Mouse (Mus musculus) hindbrain, embryonic 14.5 days (tissue): ENCODE results near the gene Kcnj10. TPM values are rescaled to one million over a fixed set of nuclear protein-coding genes. Genes with fewer than 3 reads are reported as not detected.

Experiments
- ATAC-seq: fragments of 200-750 bp; cut with Nextera tagmentation; 2 replicates; pipeline ENCODE4 v1.8.0; 2017; ENCODE audit warnings: moderate number of reproducible peaks, mild to moderate bottlenecking, moderate TSS enrichment, moderate library complexity; ENCODE audit not compliant: low FRiP score
- DNase-seq: peaks from one replicate; pipeline ENCODE4 v3.0.0-alpha.2; 2015; ENCODE audit warnings: low spot score
- H3K27ac ChIP-seq: fragments of 300-500 bp; sonication (generic); 2 replicates; pipeline ENCODE4 v1.5.1; 2014; ENCODE audit warnings: mild to moderate bottlenecking, moderate library complexity
- H3K27me3 ChIP-seq: fragments of 300-500 bp; sonication (generic); 2 replicates; pipeline ENCODE4 v1.6.1; 2014; ENCODE audit warnings: mild to moderate bottlenecking, low read length, mixed read lengths; ENCODE audit not compliant: control insufficient read depth, insufficient read depth
- H3K36me3 ChIP-seq: fragments of 300-500 bp; sonication (generic); replicated peaks from 2 replicates; pipeline ENCODE4 v1.6.1; 2014; ENCODE audit not compliant: control insufficient read depth, insufficient read depth
- H3K4me1 ChIP-seq: fragments of 300-500 bp; sonication (generic); replicated peaks from 2 replicates; pipeline ENCODE4 v1.6.1; 2014; ENCODE audit warnings: antibody characterized with exemption, low read length, mixed read lengths; ENCODE audit not compliant: control insufficient read depth, insufficient read depth
- H3K4me2 ChIP-seq: fragments of 300-500 bp; sonication (generic); replicated peaks from 2 replicates; pipeline ENCODE4 v1.6.1; 2014; ENCODE audit warnings: mild to moderate bottlenecking, moderate library complexity
- H3K4me3 ChIP-seq: fragments of 300-500 bp; sonication (generic); replicated peaks from 2 replicates; pipeline ENCODE4 v1.5.1; 2014; ENCODE audit warnings: mild to moderate bottlenecking, low read length
- H3K9ac ChIP-seq: fragments of 300-500 bp; sonication (generic); 2 replicates; pipeline ENCODE4 v1.6.1; 2014
- H3K9me3 ChIP-seq: fragments of 300-500 bp; sonication (generic); 2 replicates; pipeline ENCODE4 v1.6.1; 2016; ENCODE audit warnings: low read length; ENCODE audit not compliant: control insufficient read depth
- WGBS: fragments of 180-500 bp; shearing (Covaris S2); extraction: QIAGEN DNeasy Blood & Tissue Kit; methylation state at CpG from one replicate; pipeline ENCODE4 v1.1.7; 2014; 5-methylcytosine and 5-hydroxymethylcytosine counted together
- polyA plus RNA-seq: library from polyadenylated mRNA; unstranded; fragments of >200 nt; fragmentation: Nextera tagmentation; extraction: Ambion mirVana; gene quantifications from 2 replicates; pipeline ENCODE4 v1.2.1, GENCODE M21; 2014

Gene Kcnj10
- polyA plus RNA-seq, 1 experiment from 2014 or later = 2.8 TPM

DNA sequence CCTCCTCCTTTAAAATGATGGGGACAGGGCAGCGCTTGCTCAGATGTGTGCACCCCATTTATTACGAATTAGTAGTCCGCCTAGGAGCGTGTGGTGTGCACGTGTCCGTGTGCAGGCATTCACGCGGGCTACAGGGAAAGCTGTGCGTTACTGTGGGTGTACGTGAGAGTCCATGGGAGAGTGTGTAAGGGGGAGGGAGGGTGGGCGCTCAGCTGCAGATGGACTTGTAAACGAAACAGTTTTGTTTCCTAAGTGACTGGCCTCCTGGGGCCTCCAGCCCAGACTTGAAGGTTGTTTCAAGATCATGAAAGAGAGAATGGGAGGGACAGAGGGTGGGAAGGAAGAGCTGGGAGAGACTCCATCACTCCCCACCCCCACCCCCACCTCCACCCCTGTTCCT lies 39.8 kb upstream of the Kcnj10 start:
- Histone ChIP-seq H3K36me3 (no peaks in the 10 kb centered on the region), H3K4me1 (peaks cover 22% of the 10 kb centered on the region), H3K4me2 (no peak overlapping the region), H3K27ac (no peak overlapping the region; the same call in 1 of the 2 replicates), H3K4me3 (no peak overlapping the region), H3K9ac (no peak overlapping the region), H3K27me3 (no peaks in the 10 kb centered on the region; the same call in 1 of the 2 replicates), H3K9me3 (no peaks in the 10 kb centered on the region)
- WGBS = 24% methylated on average over 12 of the region's 12 CpGs
- no peak for DNase-seq
- peak; percentile 54; the same call in 1 of the 2 replicates for ATAC-seq

GRCm38 (mm10) chr1:172302311-172302710 lies 38.7 kb upstream of the Kcnj10 start:
- no peaks in the 10 kb centered on the region for H3K36me3 ChIP-seq
- WGBS = 56% methylated on average over 3 of the region's 3 CpGs
- no peak for ATAC-seq
- peaks cover 22% of the 10 kb centered on the region for H3K4me1 ChIP-seq
- H3K4me3 ChIP-seq = no peak overlapping the region
- no peaks in the 10 kb centered on the region; the same call in 1 of the 2 replicates for H3K27me3 ChIP-seq
- DNase-seq = no peak
- no peak overlapping the region for H3K27ac ChIP-seq
- no peak overlapping the region for H3K4me2 ChIP-seq
- no peak overlapping the region for H3K9ac ChIP-seq
- no peaks in the 10 kb centered on the region for H3K9me3 ChIP-seq

- Histone ChIP-seq H3K4me1 (peaks cover 21% of the 10 kb centered on the region), H3K9me3 (no peaks in the 10 kb centered on the region), H3K27ac (no peak overlapping the region), H3K36me3 (no peaks in the 10 kb centered on the region), H3K9ac (no peak overlapping the region), H3K4me3 (no peak overlapping the region), H3K27me3 (no peaks in the 10 kb centered on the region; the same call in 1 of the 2 replicates), H3K4me2 (no peak overlapping the region)
- DNase-seq (no peak), ATAC-seq (no peak)
- WGBS = 5% methylated on average over 6 of the region's 6 CpGs
These were observed 38.2 kb upstream of the Kcnj10 start for GRCm38 (mm10) chr1:172302851-172303250.

- H3K4me3 ChIP-seq = no peak overlapping the region
- DNase-seq (no peak), ATAC-seq (no peak)
- no peak overlapping the region for H3K4me2 ChIP-seq
- peaks cover 21% of the 10 kb centered on the region for H3K4me1 ChIP-seq
- 71% methylated on average over 6 of the region's 6 CpGs for WGBS
- no peak overlapping the region for H3K27ac ChIP-seq
- H3K9me3 ChIP-seq = no peaks in the 10 kb centered on the region
- H3K9ac ChIP-seq = no peak overlapping the region
- no peaks in the 10 kb centered on the region; the same call in 1 of the 2 replicates for H3K27me3 ChIP-seq
- H3K36me3 ChIP-seq = no peaks in the 10 kb centered on the region
These were observed 36.6 kb upstream of the Kcnj10 start for GRCm38 (mm10) chr1:172304443-172304842.

DNA sequence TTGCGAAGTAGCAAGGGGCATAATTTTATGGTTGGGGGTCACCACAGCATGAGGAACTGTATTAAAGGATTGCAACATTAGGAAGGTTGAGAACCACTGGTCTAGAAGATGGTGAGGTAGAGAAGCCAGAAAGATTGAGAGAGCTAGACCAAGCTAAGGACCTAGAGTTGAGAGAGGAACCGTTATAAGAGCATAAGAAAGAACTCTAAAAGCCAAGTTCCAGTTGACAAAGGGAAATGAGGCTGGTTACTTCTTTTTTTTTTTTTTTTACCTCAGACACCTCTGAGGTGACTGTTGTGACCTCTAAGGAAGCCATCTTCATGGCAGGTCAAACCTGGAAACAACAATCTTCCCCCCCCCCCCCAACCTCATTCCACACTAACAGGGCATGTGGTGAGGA lies 35.9 kb upstream of the Kcnj10 start:
- Histone ChIP-seq H3K9me3 (no peaks in the 10 kb centered on the region), H3K4me1 (peaks cover 25% of the 10 kb centered on the region), H3K9ac (no peak overlapping the region), H3K36me3 (no peaks in the 10 kb centered on the region), H3K27me3 (no peaks in the 10 kb centered on the region; the same call in 1 of the 2 replicates), H3K4me2 (no peak overlapping the region), H3K4me3 (no peak overlapping the region), H3K27ac (no peak overlapping the region)
- ATAC-seq (no peak), DNase-seq (no peak)
- 99% methylated on average over 2 of the region's 2 CpGs for WGBS

DNA sequence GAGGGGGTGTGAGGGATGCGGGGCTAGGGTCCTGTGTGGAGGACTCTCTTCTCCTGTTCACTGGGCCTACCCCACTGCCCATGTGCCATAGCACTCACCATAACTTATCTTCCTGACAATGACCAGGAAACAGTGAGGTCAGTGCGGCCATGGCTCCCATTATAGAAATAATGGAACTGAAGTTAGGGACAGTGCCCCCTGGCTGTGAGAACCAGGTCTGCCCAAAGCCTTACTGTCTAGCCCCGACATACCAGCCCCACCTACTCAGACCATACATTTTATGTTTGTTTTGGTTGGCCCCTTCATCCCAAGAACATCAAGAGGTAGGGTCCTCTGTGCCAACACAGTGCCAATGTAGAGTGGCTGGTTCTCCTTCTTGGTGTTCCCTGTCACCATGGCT lies 35.4 kb upstream of the Kcnj10 start:
- DNase-seq = no peak
- Histone ChIP-seq H3K9ac (no peak overlapping the region), H3K4me2 (no peak overlapping the region), H3K27me3 (no peaks in the 10 kb centered on the region), H3K9me3 (no peaks in the 10 kb centered on the region), H3K27ac (no peak overlapping the region), H3K4me3 (no peak overlapping the region), H3K4me1 (peaks cover 25% of the 10 kb centered on the region), H3K36me3 (no peaks in the 10 kb centered on the region)
- no peak for ATAC-seq
- 72% methylated on average over 3 of the region's 3 CpGs for WGBS

- DNase-seq = no peak
- WGBS = 80% methylated on average over 4 of the region's 4 CpGs
These were observed 34.8 kb upstream of the Kcnj10 start for GRCm38 (mm10) chr1:172306196-172306595.

GRCm38 (mm10) chr1:172306885-172307284 lies 34.1 kb upstream of the Kcnj10 start:
- H3K27ac ChIP-seq = no peak overlapping the region
- DNase-seq = no peak
- no peak overlapping the region for H3K4me2 ChIP-seq
- no peak overlapping the region for H3K4me3 ChIP-seq
- 80% methylated on average over 6 of the region's 6 CpGs for WGBS
- H3K27me3 ChIP-seq = no peaks in the 10 kb centered on the region
- H3K36me3 ChIP-seq = no peaks in the 10 kb centered on the region
- H3K9ac ChIP-seq = no peak overlapping the region
- peaks cover 25% of the 10 kb centered on the region; the same call in 1 of the 2 replicates for H3K4me1 ChIP-seq
- no peak for ATAC-seq
- no peaks in the 10 kb centered on the region for H3K9me3 ChIP-seq

More at GRCm38 (mm10) chr1:172306196-172306595, 34.8 kb upstream of the Kcnj10 start:
- Histone ChIP-seq H3K27ac (no peak overlapping the region), H3K36me3 (no peaks in the 10 kb centered on the region), H3K4me1 (peaks cover 24% of the 10 kb centered on the region), H3K9me3 (no peaks in the 10 kb centered on the region), H3K9ac (no peak overlapping the region), H3K27me3 (no peaks in the 10 kb centered on the region), H3K4me2 (no peak overlapping the region), H3K4me3 (no peak overlapping the region)
- no peak for ATAC-seq

DNA sequence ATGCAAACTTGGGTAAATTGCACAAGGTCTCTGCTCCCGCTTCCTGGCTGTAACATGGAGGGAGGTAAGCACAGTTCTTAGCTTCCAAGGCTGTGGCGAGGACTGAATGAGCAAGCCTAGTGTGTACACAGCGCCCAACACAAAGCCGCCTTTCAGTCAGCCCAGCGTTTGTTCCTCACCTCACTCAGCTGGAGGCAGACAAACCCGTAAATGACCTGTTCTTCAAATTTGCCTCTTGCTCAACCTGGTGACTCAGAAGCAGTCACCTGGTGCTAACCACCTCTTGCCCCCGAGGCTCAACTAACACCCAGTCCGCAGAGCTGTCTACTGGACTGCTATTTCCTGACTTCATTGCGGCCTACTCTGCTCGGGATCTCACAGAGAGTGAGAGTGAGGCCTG lies 33.1 kb upstream of the Kcnj10 start:
- peaks cover 30% of the 10 kb centered on the region; the same call in 1 of the 2 replicates for H3K4me1 ChIP-seq
- H3K4me2 ChIP-seq = no peak overlapping the region
- no peaks in the 10 kb centered on the region for H3K9me3 ChIP-seq
- H3K9ac ChIP-seq = no peak overlapping the region
- WGBS = 56% methylated on average over 10 of the region's 10 CpGs
- H3K27ac ChIP-seq = peak overlapping the region; percentile 3; the same call in 1 of the 2 replicates
- H3K27me3 ChIP-seq = no peaks in the 10 kb centered on the region
- DNase-seq (no peak), ATAC-seq (no peak)
- H3K4me3 ChIP-seq = no peak overlapping the region
- no peaks in the 10 kb centered on the region for H3K36me3 ChIP-seq

DNA sequence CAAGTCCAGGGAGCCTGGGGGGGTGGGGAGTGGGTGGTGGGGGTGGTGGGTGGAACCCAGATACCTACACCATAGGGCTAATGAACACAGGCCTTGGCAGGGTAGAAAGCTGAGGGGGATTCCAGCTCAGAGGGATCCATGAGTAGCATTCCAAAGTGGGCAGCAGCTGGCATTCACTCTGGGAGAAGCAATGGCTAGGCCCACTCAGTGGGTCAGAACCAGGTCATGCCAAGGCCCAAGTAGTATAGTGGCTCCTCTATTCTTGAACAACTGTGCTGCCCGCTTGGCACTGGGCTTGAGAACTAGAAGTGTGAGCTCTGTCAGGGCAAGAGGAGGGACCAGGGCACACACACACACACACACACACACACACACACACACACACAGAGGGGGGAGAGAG lies 32.6 kb upstream of the Kcnj10 start:
- no peak overlapping the region for H3K4me3 ChIP-seq
- no peak overlapping the region for H3K9ac ChIP-seq
- WGBS = no CpG with 5 or more reads among the region's 1 CpGs
- no peaks in the 10 kb centered on the region for H3K36me3 ChIP-seq
- DNase-seq (no peak), ATAC-seq (no peak)
- H3K9me3 ChIP-seq = no peaks in the 10 kb centered on the region
- no peak overlapping the region for H3K4me2 ChIP-seq
- H3K27ac ChIP-seq = peak overlapping the region; percentile 3; the same call in 1 of the 2 replicates
- no peaks in the 10 kb centered on the region for H3K27me3 ChIP-seq
- peaks cover 32% of the 10 kb centered on the region; the same call in 1 of the 2 replicates for H3K4me1 ChIP-seq
